Mouse (Mus musculus) brown adipose tissue, adult 24 weeks (tissue): ENCODE data around the gene Sec22a. TPM values are rescaled to one million over a fixed set of nuclear protein-coding genes. Genes with fewer than 3 reads are reported as not detected.

Experiments used
- H3K27ac ChIP-seq: fragments of 200-500 bp; replicated peaks from 2 replicates; pipeline ENCODE4 v1.5.1; 2012; ENCODE audit warnings: low read depth, mild to moderate bottlenecking, low read length
- H3K4me1 ChIP-seq: fragments of 200-500 bp; 2 replicates; pipeline ENCODE4 v1.6.1; 2012; ENCODE audit warnings: low read length, mixed read lengths; ENCODE audit not compliant: control insufficient read depth, insufficient read depth, insufficient read length
- H3K4me3 ChIP-seq: fragments of 200-500 bp; 2 replicates; pipeline ENCODE4 v1.5.1; 2012; ENCODE audit warnings: low read depth, mild to moderate bottlenecking, low read length, moderate library complexity; ENCODE audit not compliant: insufficient read depth
- polyA plus RNA-seq: library from polyadenylated mRNA; stranded (reverse); fragments of >200 nt; gene quantifications from 2 replicates; pipeline ENCODE4 v1.2.4, GENCODE M21; 2012; ENCODE audit not compliant: missing spikeins, insufficient read depth, insufficient read length

Gene Sec22a
- polyA plus RNA-seq, 1 experiment, result 26.0 TPM

DNA sequence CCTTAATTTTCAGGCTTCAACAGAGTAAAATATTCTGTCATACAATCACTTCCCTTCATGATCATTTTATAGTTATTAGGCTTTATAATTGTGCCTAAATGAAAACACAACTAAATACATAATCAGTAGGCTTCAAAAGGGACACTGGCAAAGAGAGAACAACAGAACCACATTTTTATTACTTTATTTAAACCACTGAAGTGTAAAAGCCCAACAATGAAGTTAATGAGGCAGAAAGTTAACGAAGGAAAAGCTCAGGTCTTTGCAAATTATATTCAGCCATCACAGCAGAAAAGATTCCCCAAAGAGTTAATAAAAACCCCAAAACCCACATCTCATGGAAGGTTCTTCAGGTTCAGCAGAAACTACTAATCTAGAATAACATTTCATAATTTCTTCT is 33.3 kb downstream of the Sec22a start:
- Histone ChIP-seq H3K4me3 (no peak overlapping the region), H3K27ac (no peak overlapping the region), H3K4me1 (no peaks in the 10 kb centered on the region)

DNA sequence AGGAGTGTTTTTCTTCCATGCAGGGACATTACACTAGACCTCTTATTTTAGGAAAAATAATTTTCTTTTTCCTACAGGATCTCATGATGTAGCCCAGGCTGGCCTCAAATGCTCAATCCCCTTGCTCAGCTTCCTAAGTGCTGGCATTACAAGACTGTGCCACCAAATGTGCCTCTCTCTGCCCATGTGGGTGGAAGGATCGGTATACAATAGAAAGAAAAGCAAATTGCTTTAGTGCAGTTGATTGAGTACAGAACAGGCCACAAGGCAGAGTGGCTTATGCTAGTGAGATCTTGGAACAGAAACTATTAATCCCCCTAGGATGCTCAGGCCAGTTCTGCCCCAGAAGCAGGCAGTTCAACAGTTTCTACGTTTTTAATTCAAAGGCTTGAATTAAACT is 43.9 kb downstream of the Sec22a start:
- Histone ChIP-seq H3K4me1 (no peaks in the 10 kb centered on the region), H3K4me3 (no peak overlapping the region), H3K27ac (no peak overlapping the region)

DNA sequence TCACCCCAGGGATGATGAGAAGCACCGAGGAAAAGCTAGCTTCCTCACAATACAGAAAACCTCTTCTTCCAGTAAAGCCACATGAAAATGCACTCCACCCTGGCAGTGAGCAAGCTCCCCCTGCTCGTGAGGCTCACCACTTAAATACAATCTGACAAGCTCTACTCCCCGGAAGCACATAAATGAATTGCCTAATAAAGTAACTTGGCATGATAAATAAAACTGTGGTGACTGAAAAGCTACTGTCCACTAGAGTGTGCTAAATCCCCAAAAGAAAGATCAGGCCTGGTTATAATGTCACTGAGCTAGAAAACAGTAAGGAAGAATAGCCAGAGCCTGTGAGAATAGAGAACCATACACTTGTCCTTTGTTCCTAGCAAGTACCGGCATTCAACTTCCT is 44.4 kb downstream of the Sec22a start:
- no peak overlapping the region for H3K27ac ChIP-seq

DNA sequence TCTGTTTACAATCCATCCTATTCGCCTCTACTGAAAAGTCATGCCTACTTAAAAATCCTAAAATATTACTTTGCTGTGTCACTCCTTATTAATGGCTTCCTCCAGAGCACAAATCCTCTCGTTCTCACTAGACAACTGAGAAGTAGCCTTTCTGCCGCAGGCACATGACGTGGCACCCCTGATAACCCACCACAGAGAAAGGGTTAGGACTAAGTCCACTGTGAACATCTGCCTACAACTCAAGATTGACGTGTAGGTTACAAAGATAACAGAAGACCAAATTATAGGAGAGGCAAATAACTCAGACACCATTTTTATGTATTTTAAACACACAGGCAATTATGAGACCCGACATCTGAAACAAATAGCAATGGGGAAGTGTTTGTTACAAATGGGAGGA is 45.3 kb downstream of the Sec22a start:
- Histone ChIP-seq H3K4me3 (no peak overlapping the region), H3K4me1 (no peaks in the 10 kb centered on the region), H3K27ac (no peak overlapping the region)

More for the DNA sequence above, 44.4 kb downstream of the Sec22a start:
- H3K4me1 ChIP-seq, result no peaks in the 10 kb centered on the region
- H3K4me3 ChIP-seq, result no peak overlapping the region

DNA sequence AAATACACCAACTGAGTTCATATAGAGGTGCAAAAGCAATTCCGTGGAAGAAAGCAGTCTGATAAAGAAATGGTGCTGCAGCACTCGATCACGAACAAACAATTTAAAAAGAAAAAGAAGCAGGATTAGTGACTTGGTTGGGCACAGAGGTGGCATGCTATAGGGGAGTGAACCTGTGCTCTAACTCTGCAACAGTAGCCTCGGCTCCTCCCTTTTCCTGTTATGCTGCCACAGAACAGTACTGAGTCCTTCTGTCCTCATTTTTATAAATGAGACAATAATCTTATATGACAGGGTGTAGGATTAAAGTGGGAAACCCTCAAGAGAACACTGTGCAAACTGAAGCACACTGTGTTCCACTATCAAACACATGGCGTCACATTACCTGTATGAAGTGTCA is 46.3 kb downstream of the Sec22a start:
- Histone ChIP-seq H3K4me3 (no peak overlapping the region), H3K27ac (no peak overlapping the region), H3K4me1 (no peaks in the 10 kb centered on the region)

DNA sequence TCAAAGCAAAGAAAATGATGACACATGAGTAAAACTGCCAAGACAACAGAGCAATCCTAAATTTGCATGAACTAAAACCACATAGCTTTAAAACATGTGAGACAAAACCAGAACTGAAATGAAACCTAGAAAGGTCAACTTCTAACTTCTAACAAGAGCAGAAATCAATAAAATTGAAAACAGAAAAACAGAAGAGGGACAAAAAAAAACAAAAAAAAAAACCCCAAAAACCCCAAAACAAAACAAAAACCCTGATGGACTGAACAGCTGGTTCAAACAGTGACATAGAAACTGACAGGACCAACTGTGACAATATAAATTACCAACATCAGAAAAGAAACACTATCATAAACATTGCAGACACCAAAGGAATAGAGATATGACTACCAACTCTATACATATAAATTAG is 46.9 kb downstream of the Sec22a start:
- H3K27ac ChIP-seq, result no peak overlapping the region
- no peaks in the 10 kb centered on the region for H3K4me1 ChIP-seq
- no peak overlapping the region for H3K4me3 ChIP-seq

DNA sequence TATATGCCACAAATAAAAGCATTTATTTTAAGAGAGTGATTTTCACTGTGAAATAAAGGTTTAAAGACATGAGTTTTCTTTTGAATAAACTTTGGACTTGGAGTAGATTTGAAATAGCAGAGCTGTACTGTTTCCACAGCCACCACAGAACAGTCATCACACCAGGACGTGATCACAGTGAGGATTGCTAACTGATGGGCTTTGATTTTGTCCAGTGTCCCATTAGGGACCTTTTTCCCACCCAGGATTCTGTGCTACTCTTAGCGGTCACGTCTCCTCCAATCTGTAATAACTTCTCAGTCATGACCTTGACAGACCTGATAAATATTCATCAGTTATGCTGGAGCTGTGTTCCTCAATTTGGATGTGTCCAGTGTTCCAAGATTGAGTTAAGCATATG is 48.2 kb downstream of the Sec22a start:
- peaks cover 4% of the 10 kb centered on the region; the same call in 1 of the 2 replicates for H3K4me1 ChIP-seq
- no peak overlapping the region for H3K4me3 ChIP-seq
- no peak overlapping the region for H3K27ac ChIP-seq

DNA sequence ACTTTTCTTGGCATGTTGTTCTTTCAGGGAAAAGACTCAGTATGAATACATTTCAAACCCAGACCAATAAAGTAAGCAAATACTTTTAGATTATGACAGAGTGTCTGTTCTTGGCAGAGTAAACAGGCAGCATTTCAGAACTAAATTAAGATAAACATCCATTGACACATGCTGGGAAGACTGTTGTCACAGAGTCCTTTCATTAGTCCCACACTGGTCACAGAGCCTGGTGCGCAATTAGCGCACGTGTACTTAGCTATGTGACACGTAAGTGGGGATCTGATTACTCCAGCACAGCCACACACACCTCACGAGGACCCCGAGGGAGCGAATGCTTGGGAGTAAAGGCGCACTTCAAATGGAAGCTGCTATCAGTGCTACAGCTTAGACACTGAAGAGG is 52.1 kb downstream of the Sec22a start:
- H3K27ac ChIP-seq, result no peak overlapping the region
- H3K4me3 ChIP-seq, result no peak overlapping the region
- H3K4me1 ChIP-seq, result peaks cover 4% of the 10 kb centered on the region; the same call in 1 of the 2 replicates

DNA sequence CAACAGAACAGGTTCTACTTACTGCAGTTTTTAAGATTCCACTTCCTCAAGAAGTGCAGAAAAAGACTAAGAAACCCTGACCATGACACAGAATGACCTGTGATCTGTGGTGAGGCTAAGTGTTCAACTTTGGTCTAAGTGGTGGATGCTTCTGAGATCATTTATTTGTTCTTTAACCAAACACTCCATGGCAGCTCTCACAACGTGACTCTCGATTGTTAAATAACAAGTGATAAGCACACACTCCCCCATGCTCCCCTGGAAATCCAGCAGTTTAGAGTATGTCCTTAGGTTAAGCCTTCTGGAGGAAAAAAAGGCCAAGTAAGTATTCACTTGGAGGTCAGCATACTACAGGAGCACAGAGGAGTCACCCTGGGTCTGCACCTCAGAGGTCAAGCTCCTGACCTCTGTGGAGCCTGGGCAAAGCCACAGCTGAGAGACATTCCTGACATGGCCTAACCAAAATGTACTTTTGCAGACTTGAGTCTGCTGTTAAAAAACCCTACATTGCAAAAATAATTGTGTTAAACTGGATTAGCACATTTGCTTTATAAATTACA is 53.1 kb downstream of the Sec22a start:
- Histone ChIP-seq H3K4me1 (peaks cover 4% of the 10 kb centered on the region; the same call in 1 of the 2 replicates), H3K4me3 (no peak overlapping the region), H3K27ac (0 out of 2 replicates have a peak overlapping the region, but pooled peaks have one; percentile 10)

DNA sequence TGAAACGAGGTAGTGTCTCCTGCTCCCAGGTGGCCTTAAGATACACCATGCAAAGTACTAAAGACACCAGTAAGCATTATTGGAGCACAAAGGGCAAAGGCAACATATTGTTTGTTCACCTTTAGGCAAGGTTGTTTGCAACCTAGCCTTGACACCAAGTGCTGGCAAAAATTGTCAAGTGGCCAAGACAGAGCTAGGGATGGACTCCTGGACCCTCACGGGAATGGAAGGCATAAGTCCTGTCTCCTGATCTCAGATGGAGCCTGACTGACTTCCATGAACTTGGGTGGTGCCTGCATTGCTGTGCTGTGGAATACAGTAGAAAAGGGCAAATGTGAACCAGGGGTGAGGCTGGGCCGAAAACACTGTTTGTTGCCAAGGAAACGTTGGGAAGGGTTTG is 54.1 kb downstream of the Sec22a start:
- H3K4me1 ChIP-seq, result peaks cover 4% of the 10 kb centered on the region; the same call in 1 of the 2 replicates
- H3K4me3 ChIP-seq, result no peak overlapping the region
- H3K27ac ChIP-seq, result no peak overlapping the region

DNA sequence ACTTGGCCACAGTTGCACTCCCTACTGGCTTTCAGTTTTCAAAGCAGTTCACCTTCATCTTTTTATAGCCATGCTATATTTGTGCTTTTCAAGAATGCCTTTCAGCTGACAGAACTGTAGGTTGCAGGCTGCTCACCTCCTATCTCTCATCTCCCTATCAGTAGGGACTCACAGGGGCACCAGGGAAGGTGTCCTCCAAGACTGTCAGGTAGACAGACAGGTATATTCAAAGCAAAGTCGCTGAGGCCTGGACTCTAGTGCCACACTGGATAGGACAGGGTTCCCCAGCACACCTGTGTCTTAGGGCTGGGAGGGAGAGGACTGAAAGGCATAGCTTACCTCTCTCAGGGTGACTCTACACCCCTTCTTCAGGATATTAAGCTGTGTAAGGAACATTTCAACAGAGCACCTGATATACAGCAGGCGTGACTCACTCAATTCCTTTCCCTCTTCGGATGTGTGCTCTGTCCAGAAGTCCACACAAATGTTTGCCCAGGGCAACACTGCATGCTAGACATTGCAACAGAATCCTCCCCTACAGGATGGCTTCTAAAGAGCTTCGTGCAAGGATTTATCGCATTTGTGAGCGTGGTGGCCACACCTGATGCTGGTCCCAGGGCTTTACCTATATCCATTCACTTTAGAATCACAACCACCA is 55.1 kb downstream of the Sec22a start:
- H3K27ac ChIP-seq, result no peak overlapping the region
- no peak overlapping the region for H3K4me3 ChIP-seq
- H3K4me1 ChIP-seq, result peaks cover 4% of the 10 kb centered on the region; the same call in 1 of the 2 replicates

DNA sequence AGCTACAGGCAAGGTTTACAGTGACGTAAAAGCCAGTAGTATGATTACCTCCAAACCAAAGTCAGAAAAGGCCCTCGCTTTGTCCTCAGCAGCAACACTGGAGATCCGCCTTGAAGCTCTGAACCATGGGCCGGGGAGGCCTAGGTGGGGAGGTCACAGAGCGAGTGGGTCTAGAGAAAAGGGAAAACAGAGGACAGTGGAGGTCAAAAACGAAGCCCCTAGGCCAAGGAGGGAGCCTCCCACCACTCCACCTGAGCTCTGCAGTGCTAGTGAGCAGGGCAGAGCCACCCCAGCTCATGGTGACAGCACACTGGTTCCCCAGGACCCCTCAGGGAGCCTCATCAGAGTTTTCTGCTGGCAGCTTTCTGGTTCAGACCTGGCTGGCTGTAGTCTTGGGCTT is 55.7 kb downstream of the Sec22a start:
- no peak overlapping the region for H3K27ac ChIP-seq
- peaks cover 4% of the 10 kb centered on the region; the same call in 1 of the 2 replicates for H3K4me1 ChIP-seq
- H3K4me3 ChIP-seq, result no peak overlapping the region

DNA sequence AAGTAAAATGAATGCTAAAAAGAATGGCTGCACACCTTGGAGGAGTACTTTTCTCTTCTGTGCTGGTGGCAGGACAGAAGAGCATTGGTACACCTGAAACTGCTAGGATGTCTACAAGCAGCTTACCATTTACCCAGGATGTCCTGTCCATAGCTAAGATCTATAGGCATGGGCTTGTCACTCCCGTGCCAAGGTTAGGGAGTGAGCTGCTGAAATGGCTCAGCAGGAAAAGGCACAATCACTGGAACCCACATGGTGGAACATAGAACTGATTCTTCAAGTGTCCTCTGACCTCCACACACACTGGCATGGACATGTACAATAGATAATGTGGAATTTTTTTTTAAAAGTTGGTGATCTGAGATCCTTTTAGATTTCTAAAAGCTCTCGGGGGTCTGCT is 56.4 kb downstream of the Sec22a start:
- peaks cover 4% of the 10 kb centered on the region; the same call in 1 of the 2 replicates for H3K4me1 ChIP-seq
- H3K4me3 ChIP-seq, result no peak overlapping the region
- no peak overlapping the region for H3K27ac ChIP-seq

DNA sequence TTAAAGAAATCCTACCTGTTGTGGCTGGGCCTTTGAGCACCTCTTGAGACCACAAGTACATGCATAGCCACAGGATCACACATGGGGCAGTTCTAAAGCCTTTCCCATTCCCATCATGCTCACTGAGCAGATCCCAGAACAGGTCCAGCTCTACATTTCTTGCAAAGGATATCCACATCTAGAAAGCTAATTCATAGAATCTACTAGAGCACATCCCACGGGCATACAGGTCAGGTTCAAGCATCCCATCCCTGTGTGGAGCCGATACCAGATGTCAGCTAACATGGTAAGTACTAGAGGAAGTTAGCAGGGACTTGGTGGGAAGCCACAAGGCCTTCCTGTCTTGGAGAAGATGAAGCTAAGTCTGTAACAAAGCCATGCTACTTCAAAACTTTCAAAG is 57.1 kb downstream of the Sec22a start:
- Histone ChIP-seq H3K4me3 (no peak overlapping the region), H3K4me1 (peaks cover 3% of the 10 kb centered on the region; the same call in 1 of the 2 replicates)

DNA sequence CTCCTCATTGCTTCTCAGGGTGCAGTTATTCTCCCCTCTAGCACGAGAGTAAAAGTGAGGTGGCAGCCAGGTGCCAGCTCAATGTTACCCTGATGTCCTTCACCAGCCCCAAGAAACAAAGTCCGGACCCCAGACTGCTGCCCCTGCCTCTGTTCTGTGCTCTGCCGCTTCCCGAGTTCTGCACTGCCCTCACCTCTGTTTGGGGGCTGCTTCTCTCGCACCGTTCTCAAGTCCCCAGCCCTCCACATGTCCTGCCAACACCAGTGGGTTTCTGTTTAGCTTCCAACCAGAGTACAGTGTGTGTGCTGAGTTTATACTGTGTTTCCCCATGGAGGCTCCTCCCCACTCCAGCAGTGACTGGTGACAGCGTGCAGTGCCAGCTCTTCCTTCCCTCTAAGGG is 58.5 kb downstream of the Sec22a start:
- Histone ChIP-seq H3K4me1 (no peaks in the 10 kb centered on the region), H3K4me3 (no peak overlapping the region), H3K27ac (no peak overlapping the region)

More for the DNA sequence above, 57.1 kb downstream of the Sec22a start:
- no peak overlapping the region for H3K27ac ChIP-seq

DNA sequence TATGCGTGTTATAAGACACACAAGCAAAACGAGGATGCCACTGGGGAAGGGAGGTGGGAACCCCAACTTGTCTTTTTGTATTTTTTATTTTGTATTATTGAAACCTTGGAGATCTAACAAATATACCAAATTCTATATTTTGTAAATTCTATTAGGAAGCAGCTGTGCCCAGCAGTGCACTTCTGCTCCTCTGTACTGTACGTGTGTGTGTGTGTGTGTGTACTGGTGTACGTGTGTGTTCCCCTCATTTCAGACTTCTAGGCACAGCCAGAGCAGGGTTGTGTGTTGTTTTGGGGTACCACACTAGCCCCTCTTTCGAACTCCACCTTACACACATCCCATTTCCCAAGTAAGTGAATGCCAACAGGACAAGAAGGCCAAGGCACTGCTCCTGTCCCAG is 59.3 kb downstream of the Sec22a start:
- no peaks in the 10 kb centered on the region for H3K4me1 ChIP-seq
- H3K27ac ChIP-seq, result no peak overlapping the region
- H3K4me3 ChIP-seq, result no peak overlapping the region
